Mouse (Mus musculus): ENCODE measurements around the gene Amdhd1. TPM values are rescaled to one million over a fixed set of nuclear protein-coding genes. Genes with fewer than 3 reads are reported as not detected.
"Not testable (repeated sequence)": the region's sequence is repeated elsewhere in the genome, so short reads cannot be mapped to it uniquely, and the experiment has no call there.

The Amdhd1 gene
- polyA plus RNA-seq, 1 experiment from 2014 or later: 0.06 TPM

GRCm38 (mm10) chr10:93559786-93560185 is 20.0 kb upstream of the Amdhd1 start:
- ATAC-seq (ENCODE audit: low FRiP score): no peak
- H3K9ac ChIP-seq (replicated peaks): no peak overlapping the region
- H3K4me2 ChIP-seq: no peak overlapping the region
- no peak overlapping the region for H3K27ac ChIP-seq (replicated peaks)
- H3K4me3 ChIP-seq (replicated peaks): no peak overlapping the region
- no peaks in the 10 kb centered on the region for H3K27me3 ChIP-seq (replicated peaks)
- peaks cover 3% of the 10 kb centered on the region; the same call in 1 of the 2 replicates for H3K4me1 ChIP-seq
- 50% methylated on average over 9 of the region's 9 CpGs for WGBS
- H3K36me3 ChIP-seq: no peaks in the 10 kb centered on the region
- H3K9me3 ChIP-seq (replicated peaks): no peaks in the 10 kb centered on the region

GRCm38 (mm10) chr10:93557971-93558370 is 18.1 kb upstream of the Amdhd1 start:
- H3K9me3 ChIP-seq (replicated peaks); H3K36me3 ChIP-seq; H3K4me2 ChIP-seq; H3K27ac ChIP-seq (replicated peaks); H3K27me3 ChIP-seq (replicated peaks); H3K9ac ChIP-seq (replicated peaks); H3K4me3 ChIP-seq (replicated peaks); ATAC-seq (ENCODE audit: low FRiP score); H3K4me1 ChIP-seq: not testable (repeated sequence)
- 75% methylated on average over 2 of the region's 2 CpGs for WGBS

GRCm38 (mm10) chr10:93552596-93552995 is 12.8 kb upstream of the Amdhd1 start:
- no peaks in the 10 kb centered on the region for H3K36me3 ChIP-seq
- no peak overlapping the region for H3K27ac ChIP-seq (replicated peaks)
- H3K4me3 ChIP-seq (replicated peaks): no peak overlapping the region
- no peaks in the 10 kb centered on the region for H3K9me3 ChIP-seq (replicated peaks)
- no peak for ATAC-seq (ENCODE audit: low FRiP score)
- H3K27me3 ChIP-seq (replicated peaks): no peaks in the 10 kb centered on the region
- H3K4me2 ChIP-seq: no peak overlapping the region
- H3K9ac ChIP-seq (replicated peaks): no peak overlapping the region
- WGBS: 89% methylated on average over 8 of the region's 8 CpGs
- peaks cover 6% of the 10 kb centered on the region; the same call in 1 of the 2 replicates for H3K4me1 ChIP-seq

DNA sequence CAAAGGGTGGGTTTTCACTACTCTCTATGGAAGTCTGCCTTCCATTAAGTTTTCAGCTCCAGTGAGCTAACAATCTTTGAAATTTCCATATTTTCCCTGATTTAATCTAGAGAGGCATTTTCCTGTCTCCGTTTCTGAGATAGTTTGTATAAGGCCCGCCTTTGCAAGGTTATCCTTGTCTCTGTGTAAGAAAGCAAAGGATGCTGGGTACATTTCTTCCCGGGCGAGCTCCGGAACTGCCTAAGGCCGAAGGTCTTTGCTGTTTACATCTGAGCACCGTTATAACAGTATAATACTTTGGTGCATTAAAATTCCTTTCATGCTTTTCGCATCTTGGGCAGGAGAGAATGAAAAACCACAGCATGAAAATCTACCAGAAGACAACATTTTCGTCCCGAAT is 10.0 kb upstream of the Amdhd1 start:
- 86% methylated on average over 10 of the region's 10 CpGs for WGBS
- H3K9me3 ChIP-seq (replicated peaks): no peaks in the 10 kb centered on the region
- no peaks in the 10 kb centered on the region for H3K27me3 ChIP-seq (replicated peaks)
- H3K36me3 ChIP-seq: no peaks in the 10 kb centered on the region
- H3K9ac ChIP-seq (replicated peaks): no peak overlapping the region
- H3K4me2 ChIP-seq: no peak overlapping the region
- no peak for ATAC-seq (ENCODE audit: low FRiP score)
- H3K27ac ChIP-seq (replicated peaks): no peak overlapping the region
- H3K4me3 ChIP-seq (replicated peaks): no peak overlapping the region
- H3K4me1 ChIP-seq: peaks cover 4% of the 10 kb centered on the region; the same call in 1 of the 2 replicates

DNA sequence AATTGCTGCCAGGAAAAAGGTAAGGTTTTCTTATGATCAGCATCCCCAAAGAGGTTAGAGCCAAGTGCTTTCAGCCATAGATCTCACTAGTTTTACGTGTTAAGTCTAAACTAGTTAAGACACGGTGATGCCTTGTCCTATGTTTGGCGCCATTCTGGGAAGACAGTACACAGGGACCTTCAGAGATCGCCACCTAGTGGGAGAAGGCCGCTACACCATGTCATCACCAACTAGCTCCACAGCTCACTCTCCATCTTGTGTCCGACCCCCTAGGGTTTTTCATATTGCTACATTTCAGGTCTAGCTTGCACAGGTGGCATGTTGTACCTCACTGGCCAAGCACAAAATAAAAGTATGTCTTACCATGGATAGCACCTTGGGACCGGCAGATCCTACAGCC is 9.2 kb upstream of the Amdhd1 start:
- Histone ChIP-seq H3K4me3 (replicated peaks) (no peak overlapping the region), H3K4me2 (no peak overlapping the region), H3K27ac (replicated peaks) (no peak overlapping the region), H3K36me3 (no peaks in the 10 kb centered on the region), H3K4me1 (no peaks in the 10 kb centered on the region), H3K9ac (replicated peaks) (no peak overlapping the region), H3K9me3 (replicated peaks) (no peaks in the 10 kb centered on the region), H3K27me3 (replicated peaks) (no peaks in the 10 kb centered on the region)
- 0 out of 2 replicates have a peak, but pooled peaks have one; percentile 65 for ATAC-seq (ENCODE audit: low FRiP score)
- 14% methylated on average over 7 of the region's 7 CpGs for whole genome bisulfite sequencing

DNA sequence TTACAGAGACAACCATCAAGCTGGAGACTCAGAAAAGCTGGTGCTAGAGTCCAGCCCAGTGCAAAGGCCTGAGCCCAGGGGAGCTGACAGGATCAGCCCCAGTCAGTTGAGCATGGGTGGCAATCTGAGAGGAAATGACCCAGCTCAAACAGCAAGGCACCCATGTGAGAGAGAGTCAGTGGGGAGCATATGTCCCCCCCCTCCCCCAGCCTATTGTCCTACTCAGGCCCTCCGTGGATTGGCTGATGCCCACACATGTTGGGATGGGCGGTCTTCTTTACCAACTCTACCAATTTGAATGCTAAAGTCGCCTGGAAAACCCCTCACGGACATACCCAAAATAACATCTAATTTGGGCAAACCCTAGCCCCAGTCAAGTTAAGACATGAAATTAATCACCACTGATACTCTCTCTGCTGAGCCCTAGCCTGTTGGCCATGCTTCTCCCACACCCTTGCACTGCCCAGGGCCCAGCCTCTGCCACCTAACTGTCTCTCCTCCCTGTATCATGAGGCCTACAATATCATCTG is 8.0 kb upstream of the Amdhd1 start:
- no peak overlapping the region for H3K4me3 ChIP-seq (replicated peaks)
- WGBS: 91% methylated on average over 4 of the region's 4 CpGs
- H3K27me3 ChIP-seq (replicated peaks): no peaks in the 10 kb centered on the region
- no peaks in the 10 kb centered on the region for H3K36me3 ChIP-seq
- H3K27ac ChIP-seq (replicated peaks): no peak overlapping the region
- H3K9me3 ChIP-seq (replicated peaks): no peaks in the 10 kb centered on the region
- H3K9ac ChIP-seq (replicated peaks): no peak overlapping the region
- no peak overlapping the region for H3K4me2 ChIP-seq
- no peaks in the 10 kb centered on the region for H3K4me1 ChIP-seq
- no peak for ATAC-seq (ENCODE audit: low FRiP score)

GRCm38 (mm10) chr10:93544172-93544571 is 4.3 kb upstream of the Amdhd1 start:
- Histone ChIP-seq H3K4me2 (no peak overlapping the region), H3K36me3 (no peaks in the 10 kb centered on the region), H3K9ac (replicated peaks) (no peak overlapping the region), H3K9me3 (replicated peaks) (no peaks in the 10 kb centered on the region), H3K4me3 (replicated peaks) (no peak overlapping the region), H3K27ac (replicated peaks) (no peak overlapping the region), H3K4me1 (peaks cover 8% of the 10 kb centered on the region), H3K27me3 (replicated peaks) (0 out of 2 replicates have a peak, but pooled peaks cover 3% of the 10 kb centered on the region)
- 82% methylated on average over 5 of the region's 5 CpGs for WGBS
- ATAC-seq (ENCODE audit: low FRiP score): no peak

- Histone ChIP-seq H3K9me3 (replicated peaks) (no peaks in the 10 kb centered on the region), H3K4me2 (no peak overlapping the region), H3K4me3 (replicated peaks) (no peak overlapping the region), H3K27me3 (replicated peaks) (peaks cover 3% of the 10 kb centered on the region; the same call in 1 of the 2 replicates), H3K4me1 (peaks cover 8% of the 10 kb centered on the region), H3K36me3 (no peaks in the 10 kb centered on the region), H3K27ac (replicated peaks) (no peak overlapping the region), H3K9ac (replicated peaks) (no peak overlapping the region)
- no peak for ATAC-seq (ENCODE audit: low FRiP score)
- WGBS: 54% methylated on average over 6 of the region's 6 CpGs
Measured at GRCm38 (mm10) chr10:93543176-93543575, 3.3 kb upstream of the Amdhd1 start.

DNA sequence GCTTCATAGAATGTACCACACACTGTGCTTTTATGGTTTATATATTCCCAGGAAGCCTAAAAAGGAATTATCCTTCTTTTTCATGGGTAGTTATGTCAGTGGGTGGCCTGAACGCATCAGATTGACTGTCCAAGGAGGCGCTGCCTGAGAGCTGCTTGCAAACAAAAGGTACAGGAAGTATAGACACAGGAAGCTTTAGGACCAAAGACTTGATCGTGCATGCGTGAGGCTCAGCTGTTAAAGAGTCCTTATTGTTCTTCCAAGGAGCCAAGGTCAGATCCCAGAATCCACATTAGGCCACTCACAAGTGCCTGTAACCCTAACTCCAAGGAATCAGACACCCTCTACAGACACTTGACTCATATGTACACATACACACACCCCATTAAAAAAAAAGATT is 2.5 kb upstream of the Amdhd1 start:
- peaks cover 8% of the 10 kb centered on the region for H3K4me1 ChIP-seq
- no peak overlapping the region for H3K4me3 ChIP-seq (replicated peaks)
- no peak overlapping the region for H3K9ac ChIP-seq (replicated peaks)
- no peak overlapping the region for H3K4me2 ChIP-seq
- no peak overlapping the region for H3K27ac ChIP-seq (replicated peaks)
- 23% methylated on average over 4 of the region's 4 CpGs for WGBS
- peaks cover 7% of the 10 kb centered on the region; the same call in 1 of the 2 replicates for H3K27me3 ChIP-seq (replicated peaks)
- H3K36me3 ChIP-seq: no peaks in the 10 kb centered on the region
- no peaks in the 10 kb centered on the region for H3K9me3 ChIP-seq (replicated peaks)
- no peak for ATAC-seq (ENCODE audit: low FRiP score)

DNA sequence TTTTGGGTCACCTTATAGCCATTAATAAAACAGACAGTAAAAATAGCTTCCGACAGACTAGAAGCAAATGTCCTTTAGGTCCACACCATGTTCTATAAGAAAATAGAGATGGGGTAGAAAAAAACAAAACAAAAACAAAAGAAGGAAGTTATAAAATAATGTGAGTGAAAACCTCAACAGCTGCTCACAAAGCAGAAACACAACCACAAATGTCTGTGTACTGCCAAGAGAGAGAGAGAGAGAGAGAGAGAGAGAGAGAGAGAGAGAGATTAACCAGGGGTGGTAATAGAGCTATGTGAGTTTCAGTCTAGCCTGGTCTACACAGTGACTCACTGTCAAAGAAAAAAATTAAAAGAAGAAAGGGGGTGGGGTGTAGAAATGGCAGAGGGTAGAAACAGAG is 1.8 kb upstream of the Amdhd1 start:
- 88% methylated on average over 1 of the region's 1 CpGs for WGBS
- H3K4me2 ChIP-seq: no peak overlapping the region
- peaks cover 8% of the 10 kb centered on the region for H3K4me1 ChIP-seq
- H3K27me3 ChIP-seq (replicated peaks): peaks cover 7% of the 10 kb centered on the region; the same call in 1 of the 2 replicates
- ATAC-seq (ENCODE audit: low FRiP score): no peak
- H3K9me3 ChIP-seq (replicated peaks): no peaks in the 10 kb centered on the region
- H3K27ac ChIP-seq (replicated peaks): no peak overlapping the region
- no peaks in the 10 kb centered on the region for H3K36me3 ChIP-seq
- no peak overlapping the region for H3K9ac ChIP-seq (replicated peaks)
- H3K4me3 ChIP-seq (replicated peaks): no peak overlapping the region

GRCm38 (mm10) chr10:93540431-93541210 is 788 bp upstream of the Amdhd1 start, which contains the start of gene Ccdc38:
Ccdc38 (plus strand) TSS chr10:93540632.
- ATAC-seq (ENCODE audit: low FRiP score): no peak
- 74% methylated on average over 17 of the region's 17 CpGs for WGBS
- Histone ChIP-seq H3K27me3 (replicated peaks) (peaks cover 7% of the 10 kb centered on the region; the same call in 1 of the 2 replicates), H3K9ac (replicated peaks) (peak within 1 kb of the TSS; percentile 28; the same call in 1 of the 2 replicates), H3K36me3 (no peaks in the 10 kb centered on the region), H3K9me3 (replicated peaks) (no peaks in the 10 kb centered on the region), H3K4me3 (replicated peaks) (peak within 1 kb of the TSS; percentile 40), H3K4me1 (peaks cover 8% of the 10 kb centered on the region), H3K4me2 (peak within 1 kb of the TSS; percentile 84), H3K27ac (replicated peaks) (no peak within 1 kb of the TSS)

DNA sequence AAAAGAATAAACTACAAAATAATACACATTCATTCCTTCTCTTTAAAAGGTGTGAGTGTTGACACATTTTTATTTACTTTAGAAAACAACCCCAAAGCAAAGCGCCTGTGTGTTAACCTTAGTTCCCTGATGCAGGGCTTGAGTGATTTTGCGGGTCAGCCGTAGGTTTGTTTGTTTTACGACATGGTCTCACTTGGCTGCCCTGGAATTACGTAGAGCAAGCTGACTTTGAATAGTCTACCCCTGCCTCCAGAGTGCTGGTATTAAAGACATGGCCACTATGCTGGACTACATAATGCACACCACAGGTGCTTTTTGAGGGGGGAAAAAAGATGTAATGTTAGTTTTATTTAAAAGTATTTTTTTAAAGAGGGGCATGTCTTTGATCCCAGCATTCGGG is 1.0 kb downstream of the Amdhd1 start:
- no peak overlapping the region for H3K27ac ChIP-seq (replicated peaks)
- peaks cover 12% of the 10 kb centered on the region for H3K4me1 ChIP-seq
- H3K4me3 ChIP-seq (replicated peaks): no peak overlapping the region
- ATAC-seq (ENCODE audit: low FRiP score): no peak
- H3K4me2 ChIP-seq: no peak overlapping the region
- no peak overlapping the region for H3K9ac ChIP-seq (replicated peaks)
- no peaks in the 10 kb centered on the region for H3K9me3 ChIP-seq (replicated peaks)
- 52% methylated on average over 6 of the region's 6 CpGs for WGBS
- H3K27me3 ChIP-seq (replicated peaks): peaks cover 10% of the 10 kb centered on the region; the same call in 1 of the 2 replicates
- H3K36me3 ChIP-seq: no peaks in the 10 kb centered on the region
